Mouse (Mus musculus): ENCODE measurements around the gene Hist1h1a. TPM values are rescaled to one million over a fixed set of nuclear protein-coding genes. Genes with fewer than 3 reads are reported as not detected.

Hist1h1a gene
- polyA plus RNA-seq, 1 experiment from 2014 or later = 0.67 TPM

- no peak for ATAC-seq (replicated peaks; ENCODE audit: insufficient number of reproducible peaks, low FRiP score, low TSS enrichment)
- no peaks in the 10 kb centered on the region for H3K9me3 ChIP-seq (replicated peaks; ENCODE audit: control insufficient read depth, low read length)
- H3K27me3 ChIP-seq (ENCODE audit: control insufficient read depth, insufficient read depth, low read length) = no peaks in the 10 kb centered on the region
- 92% methylated on average over 5 of the region's 5 CpGs for WGBS (ENCODE audit: insufficient replicate concordance)
- H3K4me1 ChIP-seq (ENCODE audit: control insufficient read depth, insufficient read depth, low read length) = 0 out of 2 replicates have a peak, but pooled peaks cover 8% of the 10 kb centered on the region
- no peak overlapping the region for H3K9ac ChIP-seq (ENCODE audit: low read depth, low read length)
- H3K27ac ChIP-seq (ENCODE audit: low read depth, low read length) = no peak overlapping the region
- no peaks in the 10 kb centered on the region for H3K36me3 ChIP-seq (ENCODE audit: control insufficient read depth, insufficient read depth, low read length)
- no peak overlapping the region for H3K4me3 ChIP-seq (ENCODE audit: low read depth, low read length)
- H3K4me2 ChIP-seq = no peak overlapping the region
Measured at GRCm38 (mm10) chr13:23729706-23730105, 33.8 kb upstream of the Hist1h1a start.

- 0 out of 2 replicates have a peak, but pooled peaks cover 6% of the 10 kb centered on the region for H3K4me1 ChIP-seq (ENCODE audit: control insufficient read depth, insufficient read depth, low read length)
- WGBS (ENCODE audit: insufficient replicate concordance) = 13% methylated on average over 8 of the region's 8 CpGs
- H3K9me3 ChIP-seq (replicated peaks; ENCODE audit: control insufficient read depth, low read length) = no peaks in the 10 kb centered on the region
- no peak for ATAC-seq (replicated peaks; ENCODE audit: insufficient number of reproducible peaks, low FRiP score, low TSS enrichment)
- H3K36me3 ChIP-seq (ENCODE audit: control insufficient read depth, insufficient read depth, low read length) = no peaks in the 10 kb centered on the region
- no peak overlapping the region for H3K27ac ChIP-seq (ENCODE audit: low read depth, low read length)
- H3K4me2 ChIP-seq = peak overlapping the region; percentile 1; the same call in 1 of the 2 replicates
- H3K27me3 ChIP-seq (ENCODE audit: control insufficient read depth, insufficient read depth, low read length) = no peaks in the 10 kb centered on the region
- H3K9ac ChIP-seq (ENCODE audit: low read depth, low read length) = no peak overlapping the region
- no peak overlapping the region for H3K4me3 ChIP-seq (ENCODE audit: low read depth, low read length)
Measured at GRCm38 (mm10) chr13:23730479-23730878, 33.0 kb upstream of the Hist1h1a start.

- no peak overlapping the region for H3K4me2 ChIP-seq
- no peak overlapping the region for H3K4me3 ChIP-seq (ENCODE audit: low read depth, low read length)
- no peak overlapping the region for H3K27ac ChIP-seq (ENCODE audit: low read depth, low read length)
- 23% methylated on average over 8 of the region's 8 CpGs for WGBS (ENCODE audit: insufficient replicate concordance)
- ATAC-seq (replicated peaks; ENCODE audit: insufficient number of reproducible peaks, low FRiP score, low TSS enrichment) = no peak
- H3K4me1 ChIP-seq (ENCODE audit: control insufficient read depth, insufficient read depth, low read length) = 0 out of 2 replicates have a peak, but pooled peaks cover 6% of the 10 kb centered on the region
- no peaks in the 10 kb centered on the region for H3K36me3 ChIP-seq (ENCODE audit: control insufficient read depth, insufficient read depth, low read length)
- no peaks in the 10 kb centered on the region for H3K27me3 ChIP-seq (ENCODE audit: control insufficient read depth, insufficient read depth, low read length)
- no peak overlapping the region for H3K9ac ChIP-seq (ENCODE audit: low read depth, low read length)
- H3K9me3 ChIP-seq (replicated peaks; ENCODE audit: control insufficient read depth, low read length) = no peaks in the 10 kb centered on the region
Measured at GRCm38 (mm10) chr13:23732156-23732804, 31.2 kb upstream of the Hist1h1a start.

GRCm38 (mm10) chr13:23737091-23737490 is 26.4 kb upstream of the Hist1h1a start:
- peaks cover 4% of the 10 kb centered on the region; the same call in 1 of the 2 replicates for H3K4me1 ChIP-seq (ENCODE audit: control insufficient read depth, insufficient read depth, low read length)
- no peak for ATAC-seq (replicated peaks; ENCODE audit: insufficient number of reproducible peaks, low FRiP score, low TSS enrichment)
- H3K27me3 ChIP-seq (ENCODE audit: control insufficient read depth, insufficient read depth, low read length) = no peaks in the 10 kb centered on the region
- H3K4me3 ChIP-seq (ENCODE audit: low read depth, low read length) = no peak overlapping the region
- H3K36me3 ChIP-seq (ENCODE audit: control insufficient read depth, insufficient read depth, low read length) = no peaks in the 10 kb centered on the region
- no peak overlapping the region for H3K4me2 ChIP-seq
- no peak overlapping the region for H3K27ac ChIP-seq (ENCODE audit: low read depth, low read length)
- no peak overlapping the region for H3K9ac ChIP-seq (ENCODE audit: low read depth, low read length)
- H3K9me3 ChIP-seq (replicated peaks; ENCODE audit: control insufficient read depth, low read length) = no peaks in the 10 kb centered on the region
- WGBS (ENCODE audit: insufficient replicate concordance) = 83% methylated on average over 5 of the region's 5 CpGs

GRCm38 (mm10) chr13:23738041-23738440 is 25.4 kb upstream of the Hist1h1a start:
- no peaks in the 10 kb centered on the region for H3K36me3 ChIP-seq (ENCODE audit: control insufficient read depth, insufficient read depth, low read length)
- no peaks in the 10 kb centered on the region for H3K9me3 ChIP-seq (replicated peaks; ENCODE audit: control insufficient read depth, low read length)
- H3K27me3 ChIP-seq (ENCODE audit: control insufficient read depth, insufficient read depth, low read length) = no peaks in the 10 kb centered on the region
- H3K9ac ChIP-seq (ENCODE audit: low read depth, low read length) = peak overlapping the region; percentile 96
- peak overlapping the region; percentile 100 for H3K27ac ChIP-seq (ENCODE audit: low read depth, low read length)
- H3K4me3 ChIP-seq (ENCODE audit: low read depth, low read length) = peak overlapping the region; percentile 69
- 22% methylated on average over 4 of the region's 4 CpGs for WGBS (ENCODE audit: insufficient replicate concordance)
- ATAC-seq (replicated peaks; ENCODE audit: insufficient number of reproducible peaks, low FRiP score, low TSS enrichment) = no peak
- H3K4me2 ChIP-seq = peak overlapping the region; percentile 95
- peaks cover 4% of the 10 kb centered on the region; the same call in 1 of the 2 replicates for H3K4me1 ChIP-seq (ENCODE audit: control insufficient read depth, insufficient read depth, low read length)

- Histone ChIP-seq H3K36me3 (ENCODE audit: control insufficient read depth, insufficient read depth, low read length) (no peaks in the 10 kb centered on the region), H3K4me3 (ENCODE audit: low read depth, low read length) (peak within 1 kb of the TSS; percentile 69), H3K4me2 (peak within 1 kb of the TSS; percentile 95), H3K9ac (ENCODE audit: low read depth, low read length) (peak within 1 kb of the TSS; percentile 96), H3K4me1 (ENCODE audit: control insufficient read depth, insufficient read depth, low read length) (peaks cover 4% of the 10 kb centered on the region; the same call in 1 of the 2 replicates), H3K27ac (ENCODE audit: low read depth, low read length) (peak within 1 kb of the TSS; percentile 100), H3K9me3 (replicated peaks; ENCODE audit: control insufficient read depth, low read length) (no peaks in the 10 kb centered on the region), H3K27me3 (ENCODE audit: control insufficient read depth, insufficient read depth, low read length) (no peaks in the 10 kb centered on the region)
- peak; percentile 93 for ATAC-seq (replicated peaks; ENCODE audit: insufficient number of reproducible peaks, low FRiP score, low TSS enrichment)
- WGBS (ENCODE audit: insufficient replicate concordance) = 0% methylated on average over 34 of the region's 38 CpGs
Measured at GRCm38 (mm10) chr13:23738677-23739068, 24.8 kb upstream of the Hist1h1a start, which contains the start of gene Hist1h1c. TSS of gene Hist1h1c (plus strand) at chr13:23738808.

GRCm38 (mm10) chr13:23739069-23739921 is 24.2 kb upstream of the Hist1h1a start:
- Histone ChIP-seq H3K36me3 (ENCODE audit: control insufficient read depth, insufficient read depth, low read length) (no peaks in the 10 kb centered on the region), H3K27ac (ENCODE audit: low read depth, low read length) (peak overlapping the region; percentile 100), H3K4me3 (ENCODE audit: low read depth, low read length) (peak overlapping the region; percentile 69), H3K27me3 (ENCODE audit: control insufficient read depth, insufficient read depth, low read length) (no peaks in the 10 kb centered on the region), H3K9me3 (replicated peaks; ENCODE audit: control insufficient read depth, low read length) (no peaks in the 10 kb centered on the region), H3K9ac (ENCODE audit: low read depth, low read length) (peak overlapping the region; percentile 96), H3K4me1 (ENCODE audit: control insufficient read depth, insufficient read depth, low read length) (peaks cover 4% of the 10 kb centered on the region; the same call in 1 of the 2 replicates), H3K4me2 (peak overlapping the region; percentile 95)
- ATAC-seq (replicated peaks; ENCODE audit: insufficient number of reproducible peaks, low FRiP score, low TSS enrichment) = peak; percentile 82
- WGBS (ENCODE audit: insufficient replicate concordance) = under 1% methylated on average over 39 of the region's 39 CpGs

- Histone ChIP-seq H3K4me2 (peak overlapping the region; percentile 95), H3K4me3 (ENCODE audit: low read depth, low read length) (peak overlapping the region; percentile 69), H3K36me3 (ENCODE audit: control insufficient read depth, insufficient read depth, low read length) (no peaks in the 10 kb centered on the region), H3K9ac (ENCODE audit: low read depth, low read length) (peak overlapping the region; percentile 96), H3K27me3 (ENCODE audit: control insufficient read depth, insufficient read depth, low read length) (no peaks in the 10 kb centered on the region), H3K9me3 (replicated peaks; ENCODE audit: control insufficient read depth, low read length) (no peaks in the 10 kb centered on the region), H3K27ac (ENCODE audit: low read depth, low read length) (peak overlapping the region; percentile 100), H3K4me1 (ENCODE audit: control insufficient read depth, insufficient read depth, low read length) (peaks cover 4% of the 10 kb centered on the region; the same call in 1 of the 2 replicates)
- 1% methylated on average over 14 of the region's 14 CpGs for WGBS (ENCODE audit: insufficient replicate concordance)
- ATAC-seq (replicated peaks; ENCODE audit: insufficient number of reproducible peaks, low FRiP score, low TSS enrichment) = no peak
Measured at GRCm38 (mm10) chr13:23739922-23740252, 23.6 kb upstream of the Hist1h1a start.
